Mouse (Mus musculus) thymus, adult 2 months (tissue): ENCODE data around the gene 3110082I17Rik.

Experiments
- CTCF ChIP-seq: fragments of 200-500 bp; IDR thresholded peaks from 2 replicates; pipeline ENCODE4 v1.5.1; 2012; ENCODE audit warnings: mild to moderate bottlenecking, control low read depth, low read length, moderate library complexity, borderline replicate concordance; ENCODE audit not compliant: control insufficient read depth, poor library complexity, insufficient read depth; ENCODE audit errors: extremely low read depth
- POLR2A ChIP-seq: fragments of 200-500 bp; IDR thresholded peaks from 2 replicates; pipeline ENCODE4 v1.6.1; 2012; ENCODE audit warnings: mild to moderate bottlenecking, low read length, control low read depth, moderate library complexity; ENCODE audit not compliant: control insufficient read depth, poor library complexity, insufficient read depth; ENCODE audit errors: extremely low read depth

GRCm38 (mm10) chr5:139388195-139388570 lies 72.1 kb downstream of the 3110082I17Rik start:
- no peak for TF ChIP-seq CTCF
- no peak for TF ChIP-seq POLR2A
